Mouse (Mus musculus) heart, embryonic 12.5 days (tissue): ENCODE data around the gene Nrxn1. TPM values are rescaled to one million over a fixed set of nuclear protein-coding genes. Genes with fewer than 3 reads are reported as not detected.
"Not testable (repeated sequence)": the region's sequence is repeated elsewhere in the genome, so short reads cannot be mapped to it uniquely, and the experiment has no call there.

Source experiments
- ATAC-seq: fragments of 200-750 bp; cut with Nextera tagmentation; 2 replicates; pipeline ENCODE4 v1.8.0; 2017; ENCODE audit warnings: moderate TSS enrichment, moderate library complexity; ENCODE audit not compliant: insufficient number of reproducible peaks, low FRiP score
- H3K27ac ChIP-seq: fragments of 300-500 bp; sonication (generic); 2 replicates; pipeline ENCODE4 v1.5.1; 2016; ENCODE audit warnings: mild to moderate bottlenecking, moderate library complexity; ENCODE audit not compliant: poor library complexity, severe bottlenecking
- H3K27me3 ChIP-seq: fragments of 300-500 bp; sonication (generic); replicated peaks from 2 replicates; pipeline ENCODE4 v1.6.1; 2016; ENCODE audit warnings: mild to moderate bottlenecking, moderate library complexity
- H3K36me3 ChIP-seq: fragments of 300-500 bp; sonication (generic); 2 replicates; pipeline ENCODE4 v1.6.1; 2016; ENCODE audit warnings: mild to moderate bottlenecking, moderate library complexity
- H3K4me1 ChIP-seq: fragments of 300-500 bp; sonication (generic); replicated peaks from 2 replicates; pipeline ENCODE4 v1.6.1; 2016; ENCODE audit warnings: mild to moderate bottlenecking
- H3K4me2 ChIP-seq: fragments of 300-500 bp; sonication (generic); 2 replicates; pipeline ENCODE4 v1.6.1; 2016; ENCODE audit warnings: mild to moderate bottlenecking, moderate library complexity
- H3K4me3 ChIP-seq: fragments of 300-500 bp; sonication (generic); 2 replicates; pipeline ENCODE4 v1.5.1; 2016; ENCODE audit warnings: mild to moderate bottlenecking
- H3K9ac ChIP-seq: fragments of 300-500 bp; sonication (generic); 2 replicates; pipeline ENCODE4 v1.6.1; 2016; ENCODE audit warnings: mild to moderate bottlenecking, moderate library complexity
- H3K9me3 ChIP-seq: fragments of 300-500 bp; sonication (generic); replicated peaks from 2 replicates; pipeline ENCODE4 v1.6.1; 2016; ENCODE audit warnings: mild to moderate bottlenecking, moderate library complexity
- WGBS: fragments of 180-500 bp; shearing (Covaris S2); methylation state at CpG from one replicate; pipeline ENCODE4 v1.1.7; 2016; 5-methylcytosine and 5-hydroxymethylcytosine counted together
- polyA plus RNA-seq: library from polyadenylated mRNA; unstranded; fragments of >200 nt; fragmentation: Nextera tagmentation; extraction: Ambion mirVana; gene quantifications from 2 replicates; pipeline ENCODE4 v1.2.1, GENCODE M21; 2016

The Nrxn1 gene
- polyA plus RNA-seq, 1 experiment from 2014 or later: 1.6 TPM

- no peak overlapping the region for H3K4me2 ChIP-seq
- no peak overlapping the region for H3K4me3 ChIP-seq
- no peaks in the 10 kb centered on the region for H3K36me3 ChIP-seq
- H3K4me1 ChIP-seq: no peaks in the 10 kb centered on the region
- no peaks in the 10 kb centered on the region for H3K9me3 ChIP-seq
- no peaks in the 10 kb centered on the region for H3K27me3 ChIP-seq
- no peak overlapping the region for H3K9ac ChIP-seq
- ATAC-seq: no peak
- 86% methylated on average over 4 of the region's 4 CpGs for WGBS
- H3K27ac ChIP-seq: no peak overlapping the region
Observed at GRCm38 (mm10) chr17:90550415-90550814, 542.5 kb downstream of the Nrxn1 start.

- H3K4me1 ChIP-seq: no peaks in the 10 kb centered on the region; the same call in 1 of the 2 replicates
- H3K36me3 ChIP-seq: no peaks in the 10 kb centered on the region
- H3K9ac ChIP-seq: no peak overlapping the region
- no peak overlapping the region for H3K4me2 ChIP-seq
- no peaks in the 10 kb centered on the region for H3K9me3 ChIP-seq
- WGBS: 78% methylated on average over 4 of the region's 4 CpGs
- no peak for ATAC-seq
- H3K27me3 ChIP-seq: no peaks in the 10 kb centered on the region
- no peak overlapping the region for H3K27ac ChIP-seq
- H3K4me3 ChIP-seq: no peak overlapping the region
Observed at GRCm38 (mm10) chr17:90546806-90547205, 546.1 kb downstream of the Nrxn1 start.

GRCm38 (mm10) chr17:90544639-90545259 lies 548.1 kb downstream of the Nrxn1 start:
- no peak for ATAC-seq
- H3K27me3 ChIP-seq: no peaks in the 10 kb centered on the region
- 67% methylated on average over 8 of the region's 8 CpGs for WGBS

GRCm38 (mm10) chr17:90543986-90544638 lies 548.8 kb downstream of the Nrxn1 start:
- 11% methylated on average over 4 of the region's 4 CpGs for WGBS
- no peak overlapping the region for H3K9ac ChIP-seq

More at GRCm38 (mm10) chr17:90544639-90545259, 548.1 kb downstream of the Nrxn1 start:
- no peaks in the 10 kb centered on the region for H3K9me3 ChIP-seq
- no peak overlapping the region for H3K4me2 ChIP-seq
- no peaks in the 10 kb centered on the region for H3K36me3 ChIP-seq
- no peak overlapping the region for H3K27ac ChIP-seq
- H3K4me3 ChIP-seq: no peak overlapping the region
- H3K9ac ChIP-seq: no peak overlapping the region
- no peaks in the 10 kb centered on the region; the same call in 1 of the 2 replicates for H3K4me1 ChIP-seq

GRCm38 (mm10) chr17:90531443-90531842 lies 561.4 kb downstream of the Nrxn1 start:
- WGBS: 91% methylated on average over 2 of the region's 2 CpGs
- no peaks in the 10 kb centered on the region for H3K36me3 ChIP-seq

More at GRCm38 (mm10) chr17:90543986-90544638, 548.8 kb downstream of the Nrxn1 start:
- Histone ChIP-seq H3K27me3 (no peaks in the 10 kb centered on the region), H3K27ac (no peak overlapping the region), H3K36me3 (no peaks in the 10 kb centered on the region), H3K4me2 (no peak overlapping the region), H3K4me1 (no peaks in the 10 kb centered on the region; the same call in 1 of the 2 replicates), H3K4me3 (no peak overlapping the region), H3K9me3 (no peaks in the 10 kb centered on the region)
- ATAC-seq: no peak

GRCm38 (mm10) chr17:90506026-90506425 lies 586.8 kb downstream of the Nrxn1 start:
- no peak overlapping the region for H3K4me2 ChIP-seq
- no peak overlapping the region for H3K4me3 ChIP-seq
- 68% methylated on average over 2 of the region's 2 CpGs for WGBS
- no peaks in the 10 kb centered on the region for H3K27me3 ChIP-seq
- no peaks in the 10 kb centered on the region for H3K4me1 ChIP-seq
- H3K27ac ChIP-seq: no peak overlapping the region
- no peaks in the 10 kb centered on the region for H3K9me3 ChIP-seq
- no peaks in the 10 kb centered on the region for H3K36me3 ChIP-seq
- ATAC-seq: no peak
- no peak overlapping the region for H3K9ac ChIP-seq

More at GRCm38 (mm10) chr17:90531443-90531842, 561.4 kb downstream of the Nrxn1 start:
- no peaks in the 10 kb centered on the region for H3K9me3 ChIP-seq
- H3K9ac ChIP-seq: no peak overlapping the region
- H3K4me1 ChIP-seq: no peaks in the 10 kb centered on the region
- H3K4me3 ChIP-seq: no peak overlapping the region
- no peak overlapping the region for H3K4me2 ChIP-seq
- H3K27ac ChIP-seq: no peak overlapping the region
- H3K27me3 ChIP-seq: no peaks in the 10 kb centered on the region
- no peak for ATAC-seq

- not testable (repeated sequence) for H3K9me3 ChIP-seq, H3K9ac ChIP-seq, ATAC-seq, H3K4me3 ChIP-seq, H3K4me2 ChIP-seq, H3K27ac ChIP-seq, H3K27me3 ChIP-seq, H3K4me1 ChIP-seq, H3K36me3 ChIP-seq
- WGBS: 56% methylated on average over 7 of the region's 7 CpGs
Observed at GRCm38 (mm10) chr17:90503999-90504398, 588.9 kb downstream of the Nrxn1 start.

GRCm38 (mm10) chr17:90501023-90501675 lies 591.7 kb downstream of the Nrxn1 start:
- H3K36me3 ChIP-seq: no peaks in the 10 kb centered on the region
- H3K9ac ChIP-seq: no peak overlapping the region
- no peak overlapping the region for H3K4me2 ChIP-seq
- WGBS: 43% methylated on average over 6 of the region's 6 CpGs
- H3K27ac ChIP-seq: no peak overlapping the region
- no peaks in the 10 kb centered on the region for H3K9me3 ChIP-seq
- H3K27me3 ChIP-seq: no peaks in the 10 kb centered on the region
- ATAC-seq: no peak
- H3K4me1 ChIP-seq: no peaks in the 10 kb centered on the region
- H3K4me3 ChIP-seq: no peak overlapping the region

GRCm38 (mm10) chr17:90479531-90480250 lies 613.2 kb downstream of the Nrxn1 start:
- ATAC-seq: no peak
- H3K27ac ChIP-seq: no peak overlapping the region
- H3K4me3 ChIP-seq: no peak overlapping the region
- no peaks in the 10 kb centered on the region for H3K27me3 ChIP-seq
- no peaks in the 10 kb centered on the region for H3K4me1 ChIP-seq
- H3K9ac ChIP-seq: no peak overlapping the region
- H3K36me3 ChIP-seq: no peaks in the 10 kb centered on the region
- no peak overlapping the region for H3K4me2 ChIP-seq
- no peaks in the 10 kb centered on the region for H3K9me3 ChIP-seq

GRCm38 (mm10) chr17:90456748-90457147 lies 636.1 kb downstream of the Nrxn1 start:
- Histone ChIP-seq H3K4me1 (peaks cover 17% of the 10 kb centered on the region; the same call in 1 of the 2 replicates), H3K9ac (no peak overlapping the region), H3K4me2 (no peak overlapping the region), H3K27me3 (peaks cover 56% of the 10 kb centered on the region), H3K27ac (no peak overlapping the region), H3K9me3 (no peaks in the 10 kb centered on the region), H3K36me3 (no peaks in the 10 kb centered on the region), H3K4me3 (no peak overlapping the region)
- no peak for ATAC-seq
- 34% methylated on average over 5 of the region's 5 CpGs for WGBS

GRCm38 (mm10) chr17:90455904-90456303 lies 637.0 kb downstream of the Nrxn1 start:
- peak overlapping the region; percentile 90 for H3K4me2 ChIP-seq
- H3K36me3 ChIP-seq: no peaks in the 10 kb centered on the region
- peaks cover 17% of the 10 kb centered on the region; the same call in 1 of the 2 replicates for H3K4me1 ChIP-seq
- H3K27me3 ChIP-seq: peaks cover 56% of the 10 kb centered on the region
- peak overlapping the region; percentile 49 for H3K4me3 ChIP-seq
- WGBS: under 1% methylated on average over 13 of the region's 13 CpGs
- ATAC-seq: no peak; the same call in 1 of the 2 replicates
- no peak overlapping the region for H3K27ac ChIP-seq
- H3K9me3 ChIP-seq: no peaks in the 10 kb centered on the region
- 0 out of 2 replicates have a peak overlapping the region, but pooled peaks have one; percentile 58 for H3K9ac ChIP-seq
